In the genomic region with DNA sequence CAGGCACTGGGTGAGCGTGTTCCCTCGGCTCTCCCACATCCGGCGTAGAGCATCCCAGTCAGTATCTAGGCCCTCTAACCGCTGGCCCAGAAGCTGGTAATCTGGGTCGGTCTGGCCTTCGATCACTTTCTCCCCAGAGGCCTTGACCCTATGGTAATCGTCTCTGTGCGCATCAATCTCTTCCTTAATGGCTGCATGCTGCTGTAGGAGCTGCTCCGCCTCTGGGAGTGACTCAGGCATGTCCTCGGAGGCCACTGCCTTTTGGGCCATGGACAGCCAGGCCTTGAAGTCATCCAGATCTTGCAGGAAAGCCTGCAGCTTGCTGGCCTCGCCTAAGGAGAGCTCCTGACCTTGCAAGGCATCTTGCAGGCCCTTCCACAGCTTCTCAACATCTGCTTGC, we compare ENCODE assay signal across 18 mouse cellular contexts.
DNase-seq lines count a peak whose midpoint lies in the region; ATAC-seq lines count a peak whose summit lies in the region.
"Had no signal": no experiment of that assay in that cellular context is flagged by ENCODE, and none has a peak within 500 bp of the region (broad histone marks: within the 10 kb centered on the region; RNA-seq: fewer than 3 reads in every experiment).

No protein-coding gene starts in this region.

- ATAC-seq in activated CD4-positive, CD25-positive, alpha-beta regulatory T cell, adult 4 months, result no peak
- ATAC-seq: forebrain, embryonic 15.5 days; hindbrain, embryonic 16.5 days; intestine, embryonic 15.5 days had no signal

- DNase-seq in adrenal gland, adult (ENCODE audit: inconsistent age in 2 of 2, low spot score in 1 of 2), result peak; percentile 80 to 92
- no peak for DNase-seq in adrenal gland, postnatal 4 days (ENCODE audit: low spot score in 2 of 2)
- DNase-seq in ovary, adult 18-20 months (ENCODE audit: low spot score), result peak; percentile 80
- no peak for DNase-seq in ovary, postnatal 10 days (ENCODE audit: low spot score)
- DNase-seq in adrenal gland, postnatal 10 days, result peak; percentile 54
- peak; percentile 67 to 83 for DNase-seq in adrenal gland, postnatal 36 days
- no peak for DNase-seq in T-cell, adult 2 months (ENCODE audit: low spot score)
- DNase-seq: cerebellum, adult 18-20 months; cerebellum, adult 9-10 months; cerebellum, postnatal 14 days; gastrocnemius, postnatal 25 days; heart, adult 18-20 months; heart, postnatal 10 days; heart, postnatal 36 days had no signal

Comparison
In these comparisons a context has a peak if more than half of its experiments do, and no peak if none do; other contexts are left out.
1. DNase-seq: peak in adrenal gland, adult (2 of 2), ovary, adult 18-20 months (single experiment), adrenal gland, postnatal 10 days (single experiment) and adrenal gland, postnatal 36 days (2 of 2); none in adrenal gland, postnatal 4 days (0 of 2), ovary, postnatal 10 days (single experiment) and T-cell, adult 2 months (single experiment).